Mouse (Mus musculus) G1E (cell line): ENCODE data around the gene Map3k5.

Source experiments
- CTCF ChIP-seq: IDR thresholded peaks from 2 replicates; pipeline ENCODE4 v1.5.1; 2012; ENCODE audit warnings: low read depth, low read length, inconsistent platforms, mixed read lengths
- GATA1 ChIP-seq: IDR thresholded peaks from 2 replicates; pipeline ENCODE4 v1.6.1; 2012; ENCODE audit warnings: borderline replicate concordance, low read length, inconsistent platforms, mixed read lengths
- GATA2 ChIP-seq: IDR thresholded peaks from 2 replicates; pipeline ENCODE4 v1.6.1; 2012; ENCODE audit warnings: low read depth, low read length, inconsistent platforms, borderline replicate concordance
- POLR2AphosphoS5 ChIP-seq: IDR thresholded peaks from 2 replicates; pipeline ENCODE4 v1.6.1; 2012; ENCODE audit warnings: low read depth, low read length, inconsistent platforms; ENCODE audit not compliant: insufficient replicate concordance

- TF ChIP-seq CTCF (no peak), POLR2AphosphoS5 (no peak), GATA1 (no peak), GATA2 (no peak)
Observed at GRCm38 (mm10) chr10:20042081-20042480, 107.8 kb downstream of the Map3k5 start.
